Mouse (Mus musculus): ENCODE measurements around the gene Ptprs. TPM values are rescaled to one million over a fixed set of nuclear protein-coding genes. Genes with fewer than 3 reads are reported as not detected.
A peak's percentile ranks its signal among the peaks of the same experiment; 100 is the strongest.

The Ptprs gene
- total RNA-seq, 2 experiments from 2014 or later: 59.2 to 62.2 TPM

DNA sequence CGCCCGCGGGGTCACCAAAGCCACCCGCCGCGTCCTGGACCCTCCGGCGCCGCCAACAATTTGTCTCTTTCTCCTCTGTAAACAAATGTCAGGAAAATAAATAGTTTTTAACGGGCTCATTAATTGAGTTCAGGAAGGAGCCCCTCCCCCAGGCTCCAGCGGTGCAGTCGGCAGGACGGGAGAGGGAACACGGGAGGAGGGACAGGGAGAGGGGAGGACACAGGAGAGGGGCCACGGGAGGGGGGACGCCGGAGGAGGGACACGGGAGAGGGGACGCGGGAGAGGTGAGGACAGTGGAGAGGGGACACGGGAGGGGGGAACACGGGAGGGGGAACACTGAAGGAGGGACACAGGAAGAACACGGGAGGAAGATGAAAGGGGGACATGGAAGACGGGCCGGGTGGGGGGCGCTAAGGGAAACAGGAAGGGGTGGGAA lies 6.3 kb downstream of the Ptprs start:
- ATAC-seq (replicated peaks; ENCODE audit: poor library complexity, severe bottlenecking): no peak

DNA sequence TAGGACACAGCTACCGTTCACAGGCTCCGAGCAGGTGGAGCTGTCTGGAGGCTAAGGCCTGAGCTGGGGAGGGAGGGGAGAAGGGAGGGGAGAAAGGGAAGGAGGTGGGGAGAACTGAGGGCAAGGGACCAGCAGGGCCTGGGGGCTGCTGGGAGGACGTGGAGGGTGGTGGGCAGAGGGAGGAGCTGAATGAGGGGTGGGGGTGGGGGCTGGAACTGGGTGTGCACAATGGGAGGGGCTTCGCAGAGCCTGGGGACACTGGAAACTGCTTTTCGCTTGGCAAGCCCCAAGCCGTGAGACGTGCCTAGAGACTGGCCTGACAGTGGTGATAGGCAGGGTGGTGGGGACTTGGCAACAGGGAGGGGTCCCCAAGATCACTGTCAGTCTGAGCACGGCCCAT lies 7.0 kb downstream of the Ptprs start:
- ATAC-seq (replicated peaks; ENCODE audit: poor library complexity, severe bottlenecking): no peak

DNA sequence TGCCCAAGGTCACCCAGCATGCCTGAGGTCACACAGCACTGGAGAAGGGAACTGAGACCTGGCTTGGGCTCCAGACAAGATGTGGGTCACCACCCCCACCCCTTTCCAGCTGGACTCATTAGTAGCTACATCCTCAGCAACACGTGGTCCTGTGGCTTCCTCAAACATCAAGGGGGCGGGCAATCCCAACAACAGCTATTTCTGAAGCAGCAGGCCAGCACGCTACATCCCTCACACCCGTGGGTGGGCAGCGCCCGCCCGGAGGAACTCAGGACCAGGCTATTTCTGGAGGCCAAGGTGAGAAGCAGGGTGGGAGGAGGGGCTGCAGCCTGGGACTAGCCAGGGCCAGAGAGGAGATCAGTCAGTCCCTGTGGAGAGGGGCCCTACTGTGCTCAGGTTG lies 7.4 kb downstream of the Ptprs start:
- ATAC-seq (replicated peaks; ENCODE audit: poor library complexity, severe bottlenecking): peak; percentile 73

DNA sequence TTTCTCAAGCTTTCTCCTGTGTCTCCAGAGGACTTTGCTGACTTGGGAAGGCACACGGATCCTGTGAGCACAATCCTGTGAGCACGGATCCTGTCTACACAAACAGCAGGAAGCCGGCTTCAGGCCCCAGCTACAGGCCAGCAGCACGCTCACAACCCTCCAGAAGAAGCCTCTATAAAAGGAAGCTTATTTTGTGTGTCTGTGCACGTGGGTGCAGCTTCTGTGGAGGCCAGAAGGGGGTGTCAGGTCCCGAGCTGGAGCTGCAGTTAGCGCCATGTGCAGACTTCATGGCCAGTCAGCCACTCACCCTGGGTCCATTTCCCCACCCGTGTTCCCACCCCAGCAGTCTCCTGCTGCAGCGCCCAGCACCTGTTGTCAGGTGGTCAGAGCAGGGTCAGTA lies 7.9 kb downstream of the Ptprs start:
- no peak for ATAC-seq (replicated peaks; ENCODE audit: poor library complexity, severe bottlenecking)

DNA sequence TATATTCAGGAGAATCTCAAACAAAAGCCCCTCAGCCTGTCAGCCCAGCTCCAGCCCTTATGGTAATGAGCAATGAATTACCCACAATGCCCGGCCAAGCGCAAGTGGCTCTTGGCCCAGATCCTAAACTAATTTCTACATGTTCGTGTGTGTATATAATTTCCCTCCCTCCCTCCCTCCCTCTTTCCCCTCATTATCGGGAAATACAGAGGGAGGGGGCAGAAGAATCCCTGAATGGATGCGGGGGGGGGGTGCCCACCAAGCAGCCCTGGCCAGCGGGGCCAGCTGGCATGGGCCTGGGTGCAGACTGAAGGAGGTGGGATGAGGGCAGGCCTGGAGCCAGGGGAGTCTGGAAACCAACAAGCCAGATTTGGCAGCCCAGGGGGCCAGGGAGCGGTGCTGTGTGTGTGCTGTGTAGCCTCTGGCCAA lies 8.8 kb downstream of the Ptprs start:
- ATAC-seq (replicated peaks; ENCODE audit: poor library complexity, severe bottlenecking): no peak

DNA sequence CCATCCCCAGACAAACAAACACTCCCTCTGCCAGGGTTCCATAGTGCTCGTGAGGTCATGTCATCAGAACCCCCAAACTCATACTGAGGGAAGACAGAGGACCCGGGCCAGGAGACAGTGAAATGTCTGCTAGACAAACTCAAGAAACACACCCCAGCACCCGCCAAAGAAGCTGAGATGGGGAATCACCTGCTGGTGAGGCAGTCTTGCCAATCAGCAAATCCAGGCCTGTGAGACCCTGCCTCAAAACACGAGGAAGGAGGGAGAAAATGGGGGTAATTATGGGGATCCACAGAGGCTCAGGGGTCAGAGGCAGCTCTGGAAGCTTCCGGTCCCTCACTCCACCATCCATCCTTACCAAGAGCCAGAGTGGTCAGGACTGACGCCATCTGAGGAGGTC lies 9.5 kb downstream of the Ptprs start:
- ATAC-seq (replicated peaks; ENCODE audit: poor library complexity, severe bottlenecking): no peak

DNA sequence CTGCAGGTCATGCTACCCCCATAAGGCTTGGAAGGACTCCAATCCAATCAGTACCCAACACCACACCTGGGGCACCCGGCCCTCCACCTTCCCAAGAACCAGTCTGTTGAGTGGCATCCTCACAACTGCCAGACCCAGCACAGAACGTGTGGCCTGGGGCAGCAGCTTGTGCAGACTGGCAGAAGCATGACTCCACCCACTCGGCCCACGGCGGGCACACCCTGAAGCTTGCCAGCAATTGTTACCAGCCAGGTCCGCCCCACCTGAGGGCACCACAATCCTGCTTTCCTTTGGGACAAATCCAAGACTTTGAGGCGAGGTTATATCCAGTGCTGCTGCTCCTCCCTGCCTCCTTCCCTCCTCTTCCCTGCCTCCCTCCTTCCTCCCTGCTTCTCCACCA lies 11.5 kb downstream of the Ptprs start:
- no peak for ATAC-seq (replicated peaks; ENCODE audit: poor library complexity, severe bottlenecking)

DNA sequence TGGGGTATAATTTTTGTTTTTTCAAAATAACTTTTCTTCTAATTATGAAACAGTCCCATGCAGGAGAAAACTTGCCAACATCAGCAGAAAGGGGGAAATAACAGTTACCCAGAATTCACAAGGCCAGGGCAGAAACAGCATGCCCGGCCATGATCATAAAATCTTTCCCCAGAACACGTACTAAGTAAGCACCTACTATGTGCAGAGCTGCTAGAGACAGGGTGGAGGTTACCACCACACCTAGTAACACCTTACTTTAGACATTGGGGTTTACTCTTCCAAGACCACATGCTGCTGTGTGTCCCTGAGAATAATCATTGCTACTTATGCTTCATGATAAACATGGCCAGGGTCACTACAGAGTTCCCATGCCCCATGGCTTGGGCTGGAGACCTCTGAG lies 11.9 kb downstream of the Ptprs start:
- ATAC-seq (replicated peaks; ENCODE audit: poor library complexity, severe bottlenecking): no peak

DNA sequence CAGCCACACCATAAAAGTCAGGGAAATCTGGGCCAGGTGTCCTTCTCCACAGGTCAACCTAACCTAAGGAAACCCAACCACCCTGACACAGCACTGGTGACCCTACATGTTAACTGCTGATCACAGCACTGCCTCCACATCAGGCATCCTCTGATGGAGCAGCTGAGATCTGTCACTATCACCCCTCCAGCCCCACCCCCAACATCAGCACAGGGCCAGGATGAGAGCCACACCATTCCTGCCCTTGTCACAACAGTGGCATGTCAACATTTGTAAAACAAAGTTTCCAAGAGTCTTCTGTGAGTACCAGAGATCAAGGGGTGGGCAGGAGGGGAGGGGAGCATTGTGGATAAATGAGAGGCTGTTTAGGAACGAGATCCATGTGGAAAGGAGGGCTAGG lies 12.8 kb downstream of the Ptprs start:
- ATAC-seq (replicated peaks; ENCODE audit: poor library complexity, severe bottlenecking): no peak

DNA sequence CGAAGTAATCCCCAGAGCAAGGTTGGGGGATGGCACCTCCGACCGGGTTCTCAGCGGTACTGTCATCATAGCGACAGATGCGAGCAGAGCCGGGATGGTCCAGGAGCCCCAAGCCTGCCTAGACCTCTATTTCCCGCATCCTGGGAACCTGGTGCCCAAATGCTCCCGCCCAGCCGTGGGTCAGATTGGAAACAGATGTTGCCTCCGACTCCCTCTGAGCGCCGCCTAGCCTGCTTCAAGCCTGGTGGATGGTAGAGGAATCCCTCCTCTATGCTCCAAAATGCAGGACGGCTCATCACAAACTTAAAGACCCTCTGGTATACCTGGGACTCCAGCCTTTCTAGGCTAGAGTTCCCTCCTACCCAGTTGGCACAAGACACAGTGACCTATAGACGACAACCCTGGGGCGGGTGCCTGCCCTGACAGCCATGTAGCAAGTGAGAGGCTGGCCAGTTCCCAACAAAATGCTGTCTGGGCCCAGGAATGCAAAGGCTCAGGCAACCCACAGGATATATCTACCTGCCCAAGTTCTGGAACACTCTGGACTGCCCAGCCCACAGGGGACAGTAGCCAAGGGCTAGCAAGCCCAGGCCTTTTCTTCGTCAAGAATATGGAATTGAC lies 13.3 kb downstream of the Ptprs start:
- ATAC-seq (replicated peaks; ENCODE audit: poor library complexity, severe bottlenecking): no peak

DNA sequence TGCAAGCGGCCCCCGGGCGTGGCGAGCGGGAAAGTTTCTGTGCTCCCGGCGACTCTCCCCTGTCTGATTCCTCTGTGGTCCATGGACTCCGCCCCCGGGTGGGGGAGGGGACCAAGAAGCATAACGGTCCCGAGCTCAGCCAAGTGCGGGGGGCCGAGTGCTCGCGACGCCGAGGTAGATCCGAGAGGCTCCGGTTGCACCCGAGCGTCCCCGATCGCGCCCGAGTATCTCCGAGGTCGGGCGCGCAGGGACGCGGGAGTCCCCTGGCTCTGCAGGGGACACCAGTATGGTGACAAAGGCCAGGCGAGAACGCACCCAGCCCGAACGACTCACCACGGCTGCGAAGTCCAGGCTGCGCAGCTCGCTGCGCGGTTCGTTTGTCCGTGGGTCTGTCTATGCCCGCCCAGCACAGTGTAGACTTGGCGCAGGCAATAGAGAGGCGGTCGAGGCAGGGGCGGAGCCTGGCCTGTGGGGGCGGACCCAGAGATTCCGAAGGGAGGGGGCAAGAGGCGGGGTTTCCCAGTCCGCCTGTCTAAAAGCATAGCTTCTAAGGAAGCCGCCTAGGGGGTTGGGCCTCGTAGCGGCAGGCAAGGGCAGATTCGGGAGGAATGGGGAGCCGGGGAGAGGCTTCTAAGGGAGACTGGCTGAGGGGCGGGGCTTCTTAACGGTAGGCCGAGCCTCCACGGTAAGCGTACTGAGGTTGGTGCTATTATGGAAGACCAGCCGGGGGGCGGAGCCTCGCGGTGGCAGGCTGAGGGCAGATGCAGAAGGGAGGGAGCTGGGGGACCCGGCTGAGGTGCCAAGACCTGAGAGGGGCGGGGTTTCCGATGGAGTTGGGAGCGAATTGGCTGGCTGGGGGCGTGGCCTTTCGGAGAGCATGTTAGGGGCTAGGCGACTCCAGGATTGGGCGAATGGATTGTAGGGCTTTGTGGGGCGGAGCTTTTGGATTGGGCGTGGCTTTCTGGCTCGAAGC lies 14.2 kb downstream of the Ptprs start:
- ATAC-seq (replicated peaks; ENCODE audit: poor library complexity, severe bottlenecking): peak; percentile 80

DNA sequence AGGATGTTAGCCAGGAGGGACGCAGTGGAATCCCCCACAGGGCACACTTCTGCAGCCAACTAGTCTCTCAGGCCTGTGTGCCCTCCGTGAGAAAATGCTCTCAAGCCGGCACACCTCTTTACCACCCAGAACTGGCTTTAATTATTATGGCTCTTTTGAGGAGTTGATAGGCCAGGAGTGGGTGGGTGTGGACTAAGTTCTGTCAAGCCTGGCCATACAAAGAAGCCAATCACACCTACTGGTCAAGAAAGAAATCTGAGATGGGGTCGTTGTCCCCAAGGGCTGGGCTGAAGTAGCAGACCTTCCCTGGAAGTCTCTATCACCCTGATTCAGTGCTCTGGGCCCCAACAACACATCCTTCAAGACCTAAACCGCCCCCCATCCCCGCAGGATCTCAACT lies 15.4 kb downstream of the Ptprs start:
- no peak for ATAC-seq (replicated peaks; ENCODE audit: poor library complexity, severe bottlenecking)

DNA sequence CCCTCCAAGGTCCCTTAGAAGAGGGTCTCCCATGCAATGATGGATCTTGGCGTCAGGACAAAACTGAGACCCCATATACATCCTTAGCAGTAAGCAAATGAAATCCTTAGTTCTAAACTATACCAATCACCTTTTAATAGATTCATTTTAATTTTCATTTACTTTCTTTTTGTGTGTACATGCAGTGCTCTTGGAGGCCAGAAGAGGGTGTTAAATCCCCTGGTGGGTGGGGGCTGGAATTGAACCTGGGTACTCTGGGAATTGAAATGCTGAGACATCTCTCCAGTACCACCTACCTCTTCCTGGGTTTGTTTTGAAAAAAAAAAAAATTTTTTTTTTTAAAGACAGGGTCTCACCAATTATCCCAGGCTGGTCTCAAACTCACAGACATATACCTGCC lies 18.8 kb downstream of the Ptprs start:
- no peak for ATAC-seq (replicated peaks; ENCODE audit: poor library complexity, severe bottlenecking)

DNA sequence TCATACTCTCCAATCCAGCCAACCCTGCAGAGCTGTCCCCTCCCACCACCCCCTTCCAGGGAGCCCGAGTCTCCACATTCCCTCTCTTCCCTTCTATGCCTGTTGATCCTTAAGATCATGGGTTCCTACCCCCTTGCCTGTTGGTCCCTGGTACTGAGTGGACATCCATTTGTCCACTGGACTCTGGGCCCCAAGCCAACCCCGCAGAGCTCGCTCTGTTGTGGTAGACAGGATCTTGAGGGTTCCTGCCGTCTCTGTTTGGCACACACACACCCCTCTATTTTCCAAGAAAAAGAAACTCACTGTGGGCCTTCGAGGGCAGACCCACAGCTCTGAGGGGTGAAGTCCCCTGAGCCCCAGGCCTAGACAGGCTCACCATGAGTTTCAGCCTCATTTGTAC lies 19.9 kb downstream of the Ptprs start:
- ATAC-seq (replicated peaks; ENCODE audit: poor library complexity, severe bottlenecking): no peak

DNA sequence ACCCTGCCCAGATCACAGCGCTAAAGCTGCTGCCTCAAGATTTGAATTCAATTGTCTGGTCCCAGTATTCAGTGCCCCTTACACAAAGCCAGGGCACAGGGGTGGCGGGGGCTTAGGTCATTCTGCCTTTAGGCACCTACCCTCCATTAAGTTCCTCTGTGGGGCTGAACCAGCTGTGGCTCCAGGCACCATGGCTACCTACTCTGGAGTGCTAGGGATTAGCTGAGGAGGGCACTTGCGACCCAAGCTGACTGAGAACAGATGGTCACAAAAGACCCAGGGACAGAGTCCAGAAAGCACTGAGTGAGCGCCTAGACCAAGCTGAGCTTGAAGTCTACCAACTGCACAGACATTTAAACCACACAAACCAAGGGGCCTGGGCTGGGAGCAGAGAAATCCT lies 22.6 kb downstream of the Ptprs start:
- no peak for ATAC-seq (replicated peaks; ENCODE audit: poor library complexity, severe bottlenecking)

DNA sequence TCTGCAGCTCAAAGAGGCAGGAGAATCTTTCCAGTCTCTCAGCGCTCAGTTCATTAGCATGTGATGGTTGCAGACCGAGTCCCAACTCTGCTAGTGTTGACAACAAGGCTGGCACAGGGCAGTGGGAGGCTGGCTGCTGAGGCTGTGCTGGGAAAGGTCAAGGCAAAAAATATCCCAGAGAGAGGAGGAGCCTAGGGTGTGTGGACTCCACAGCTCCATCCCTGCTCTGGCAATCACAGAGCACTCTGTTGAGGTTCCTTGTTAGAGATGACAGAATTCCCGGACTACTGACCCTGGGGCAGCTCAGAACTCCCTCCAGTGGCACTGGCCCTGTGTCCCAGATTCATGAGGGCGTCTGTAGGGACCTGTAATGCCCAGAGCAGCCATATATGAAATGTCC lies 23.0 kb downstream of the Ptprs start:
- no peak for ATAC-seq (replicated peaks; ENCODE audit: poor library complexity, severe bottlenecking)

DNA sequence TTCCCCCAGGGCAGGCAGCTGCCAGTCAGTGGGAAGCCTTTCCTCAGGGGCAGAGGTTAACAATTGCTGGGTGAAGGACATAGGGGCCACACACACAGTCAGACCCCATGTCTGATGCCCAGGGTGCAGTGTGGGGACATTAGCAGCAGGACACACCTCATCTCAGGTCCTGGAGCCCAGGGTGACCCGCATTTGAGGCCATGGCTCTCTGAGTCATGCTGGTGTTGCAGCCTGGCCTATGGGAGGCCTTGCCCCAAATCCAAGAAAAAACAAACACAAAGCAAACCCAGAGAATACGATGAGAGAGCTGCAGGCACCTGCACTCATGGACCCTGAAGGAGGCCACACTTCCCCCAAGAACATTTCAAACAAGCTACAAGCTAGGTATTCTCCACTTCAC lies 28.6 kb downstream of the Ptprs start:
- ATAC-seq (replicated peaks; ENCODE audit: poor library complexity, severe bottlenecking): no peak

DNA sequence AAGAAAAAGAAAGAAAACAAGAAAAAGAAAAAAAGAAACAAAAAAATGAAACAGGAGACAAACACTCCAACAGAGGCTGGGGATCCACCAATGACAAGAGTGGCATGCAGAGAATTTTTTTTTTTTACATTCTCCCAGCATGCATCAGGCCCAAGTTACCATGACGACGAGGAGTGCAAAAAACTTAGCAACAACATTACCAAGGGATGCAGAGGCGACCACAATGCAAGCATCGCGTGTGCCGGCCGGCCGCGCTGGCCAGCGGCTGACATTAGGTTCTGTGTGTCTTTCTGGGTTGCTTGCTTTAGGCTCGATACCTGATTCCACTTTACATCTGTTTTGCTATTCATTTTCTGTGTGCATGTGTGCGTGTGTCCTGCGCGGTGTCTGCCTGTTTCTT lies 30.9 kb downstream of the Ptprs start:
- no peak for ATAC-seq (replicated peaks; ENCODE audit: poor library complexity, severe bottlenecking)

DNA sequence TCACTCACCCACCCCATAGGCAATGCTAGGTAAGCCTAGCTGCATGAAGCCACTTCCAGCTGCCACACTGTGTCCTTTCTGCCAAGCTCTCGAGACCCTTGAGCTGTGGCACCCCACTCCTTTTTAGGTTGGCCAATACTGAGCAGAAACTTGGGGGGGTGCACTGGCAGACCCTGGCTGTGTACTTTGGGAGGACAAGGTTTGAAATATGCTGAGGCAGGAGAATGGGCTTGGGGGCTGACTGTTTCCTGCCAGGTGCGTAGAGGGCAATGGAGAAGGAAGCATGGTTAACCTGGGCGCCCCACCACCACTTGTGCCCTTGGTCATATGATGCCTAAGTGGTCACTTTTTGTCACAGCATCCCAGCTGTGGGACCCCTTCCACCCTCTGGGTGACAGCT lies 31.5 kb downstream of the Ptprs start:
- no peak for ATAC-seq (replicated peaks; ENCODE audit: poor library complexity, severe bottlenecking)

DNA sequence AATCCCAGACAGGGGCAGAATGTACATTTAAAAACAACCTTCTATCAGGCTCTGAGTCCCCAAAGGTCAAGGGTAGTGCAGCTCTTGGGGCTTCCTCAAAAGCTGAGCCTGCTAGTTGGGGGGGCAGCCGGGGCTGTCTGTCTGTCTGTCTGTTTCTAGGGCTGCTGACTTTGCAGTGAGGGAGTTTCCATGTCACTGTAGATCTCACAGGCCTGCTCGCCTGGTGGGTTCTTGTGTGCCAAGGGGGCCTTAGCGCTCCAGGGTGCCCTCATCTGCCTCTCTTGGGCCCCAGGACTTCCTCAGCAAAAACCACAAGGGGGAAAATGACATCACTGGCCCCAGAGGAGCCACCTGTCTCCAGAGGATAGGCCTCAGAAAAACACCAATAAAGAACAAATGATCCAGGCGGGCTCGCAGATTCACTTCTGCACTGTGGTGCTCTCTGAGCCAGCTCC lies 32.9 kb downstream of the Ptprs start:
- ATAC-seq (replicated peaks; ENCODE audit: poor library complexity, severe bottlenecking): peak; percentile 84

DNA sequence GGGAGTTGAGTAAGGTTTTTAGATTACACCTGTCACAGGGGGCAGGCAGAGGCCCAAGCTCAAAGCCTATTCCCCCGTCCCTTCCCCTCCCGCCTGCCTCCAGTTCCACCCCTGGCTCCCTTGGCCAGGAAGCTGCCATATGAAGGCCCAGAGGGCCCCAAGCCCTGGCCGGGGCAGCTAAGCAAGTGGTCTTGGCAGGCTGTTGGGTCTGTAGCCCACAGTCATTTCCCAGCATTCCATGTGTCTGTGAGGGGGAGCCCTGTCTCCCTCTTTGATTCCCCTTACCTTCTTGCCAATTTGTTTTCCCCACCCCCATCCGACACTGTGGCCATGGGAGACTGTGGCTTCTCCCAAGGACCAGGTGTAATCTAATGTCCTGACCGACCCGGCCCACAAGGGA lies 34.0 kb downstream of the Ptprs start:
- ATAC-seq (replicated peaks; ENCODE audit: poor library complexity, severe bottlenecking): no peak
